Mouse (Mus musculus): ENCODE data around the gene Cdk14. TPM values are rescaled to one million over a fixed set of nuclear protein-coding genes. Genes with fewer than 3 reads are reported as not detected.
"Not testable (repeated sequence)": the region's sequence is repeated elsewhere in the genome, so short reads cannot be mapped to it uniquely, and the experiment has no call there.

Cdk14 gene
- polyA plus RNA-seq, 1 experiment: 14.8 TPM

DNA sequence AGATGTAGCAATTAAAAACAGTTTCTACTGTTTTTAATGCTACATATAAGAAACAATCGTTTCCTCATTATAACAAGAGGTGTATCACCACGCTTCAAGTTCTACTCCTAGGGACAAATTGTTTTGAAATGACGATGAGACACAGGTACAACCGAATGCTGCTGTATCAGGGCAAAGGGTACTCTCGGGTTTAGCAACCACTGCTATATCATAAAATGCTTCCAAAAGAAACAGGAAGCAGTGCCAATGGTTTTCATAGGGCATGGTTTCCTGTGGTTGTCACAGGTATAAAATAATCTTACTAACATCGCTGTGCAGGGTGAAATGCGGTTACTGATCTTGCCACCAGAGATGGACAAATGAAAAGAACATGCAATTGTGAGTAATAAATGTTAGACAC is 174.9 kb downstream of the Cdk14 start:
- Histone ChIP-seq H3K36me3 (ENCODE audit: control insufficient read depth, insufficient read depth, low read length, poor library complexity, severe bottlenecking) (no peaks in the 10 kb centered on the region), H3K27ac (ENCODE audit: insufficient read depth, low read length) (no peak overlapping the region), H3K9ac (ENCODE audit: low read depth, poor library complexity, severe bottlenecking) (no peak overlapping the region), H3K4me3 (ENCODE audit: low read depth, low read length) (no peak overlapping the region), H3K4me1 (ENCODE audit: control insufficient read depth, insufficient read depth, low read length) (no peaks in the 10 kb centered on the region), H3K9me3 (replicated peaks; ENCODE audit: control insufficient read depth, insufficient read depth, low read length, poor library complexity, severe bottlenecking) (no peaks in the 10 kb centered on the region; the same call in 1 of the 2 replicates), H3K27me3 (ENCODE audit: control insufficient read depth, insufficient read depth, low read length, poor library complexity, severe bottlenecking) (no peaks in the 10 kb centered on the region)
- TF ChIP-seq CTCF (IDR thresholded peaks at IDR 0.05; ENCODE audit: low read depth, low read length) (no peak), EP300 (IDR thresholded peaks at IDR 0.05; ENCODE audit: insufficient read depth, low read depth, low read length) (no peak), POLR2A (IDR thresholded peaks at IDR 0.05; ENCODE audit: insufficient read depth, low read length) (no peak)

DNA sequence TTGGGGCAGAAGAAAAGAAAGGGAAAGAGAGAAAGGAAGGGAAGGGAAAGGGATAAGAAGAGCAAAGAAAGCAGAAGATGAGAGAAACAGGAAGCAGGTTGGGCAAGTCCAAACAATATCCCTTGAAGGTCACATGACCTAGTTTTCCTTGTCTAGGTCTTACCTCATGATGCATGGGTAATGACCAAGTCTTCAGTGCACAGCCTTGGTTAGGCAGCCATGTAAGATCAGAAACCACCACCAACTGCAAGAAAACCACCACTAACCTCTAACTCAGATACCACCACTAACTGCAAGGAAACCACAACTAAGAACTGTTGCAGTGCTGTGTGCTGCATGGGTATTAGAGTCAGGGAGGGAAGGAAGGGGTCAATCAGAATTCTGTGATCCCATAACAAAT is 176.5 kb downstream of the Cdk14 start:
- H3K27me3 ChIP-seq (ENCODE audit: control insufficient read depth, insufficient read depth, low read length, poor library complexity, severe bottlenecking): no peaks in the 10 kb centered on the region
- H3K27ac ChIP-seq (ENCODE audit: insufficient read depth, low read length): no peak overlapping the region
- TF ChIP-seq CTCF (IDR thresholded peaks at IDR 0.05; ENCODE audit: low read depth, low read length): no peak
- no peak for TF ChIP-seq POLR2A (IDR thresholded peaks at IDR 0.05; ENCODE audit: insufficient read depth, low read length)
- TF ChIP-seq EP300 (IDR thresholded peaks at IDR 0.05; ENCODE audit: insufficient read depth, low read depth, low read length): no peak
- no peaks in the 10 kb centered on the region for H3K36me3 ChIP-seq (ENCODE audit: control insufficient read depth, insufficient read depth, low read length, poor library complexity, severe bottlenecking)
- no peak overlapping the region for H3K9ac ChIP-seq (ENCODE audit: low read depth, poor library complexity, severe bottlenecking)
- H3K4me3 ChIP-seq (ENCODE audit: low read depth, low read length): no peak overlapping the region
- H3K4me1 ChIP-seq (ENCODE audit: control insufficient read depth, insufficient read depth, low read length): no peaks in the 10 kb centered on the region
- no peaks in the 10 kb centered on the region; the same call in none of the 2 replicates for H3K9me3 ChIP-seq (replicated peaks; ENCODE audit: control insufficient read depth, insufficient read depth, low read length, poor library complexity, severe bottlenecking)

DNA sequence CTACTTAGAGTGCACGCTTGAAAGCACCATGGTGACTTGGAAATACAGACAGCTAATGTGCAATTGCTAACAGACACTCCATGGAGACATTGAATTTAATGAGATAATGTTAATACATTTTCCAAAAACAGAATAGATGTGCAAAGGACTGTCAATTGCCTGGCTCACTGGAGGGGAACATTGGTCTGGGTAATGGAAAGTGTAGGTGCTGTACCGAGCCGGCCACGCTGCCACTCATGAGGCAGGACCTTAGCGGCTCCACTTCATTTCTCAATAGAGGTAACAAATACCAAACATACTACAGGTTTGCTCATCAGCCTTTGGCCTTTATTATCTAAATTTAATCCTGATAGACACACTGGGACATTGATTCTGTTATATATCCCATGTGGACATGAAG is 177.4 kb downstream of the Cdk14 start:
- TF ChIP-seq CTCF (IDR thresholded peaks at IDR 0.05; ENCODE audit: low read depth, low read length): no peak
- no peak for TF ChIP-seq EP300 (IDR thresholded peaks at IDR 0.05; ENCODE audit: insufficient read depth, low read depth, low read length)
- TF ChIP-seq POLR2A (IDR thresholded peaks at IDR 0.05; ENCODE audit: insufficient read depth, low read length): no peak
- no peak overlapping the region for H3K4me3 ChIP-seq (ENCODE audit: low read depth, low read length)
- H3K9ac ChIP-seq (ENCODE audit: low read depth, poor library complexity, severe bottlenecking): no peak overlapping the region
- no peaks in the 10 kb centered on the region for H3K4me1 ChIP-seq (ENCODE audit: control insufficient read depth, insufficient read depth, low read length)
- no peaks in the 10 kb centered on the region for H3K36me3 ChIP-seq (ENCODE audit: control insufficient read depth, insufficient read depth, low read length, poor library complexity, severe bottlenecking)
- no peaks in the 10 kb centered on the region; the same call in none of the 2 replicates for H3K9me3 ChIP-seq (replicated peaks; ENCODE audit: control insufficient read depth, insufficient read depth, low read length, poor library complexity, severe bottlenecking)
- H3K27ac ChIP-seq (ENCODE audit: insufficient read depth, low read length): no peak overlapping the region
- H3K27me3 ChIP-seq (ENCODE audit: control insufficient read depth, insufficient read depth, low read length, poor library complexity, severe bottlenecking): no peaks in the 10 kb centered on the region

DNA sequence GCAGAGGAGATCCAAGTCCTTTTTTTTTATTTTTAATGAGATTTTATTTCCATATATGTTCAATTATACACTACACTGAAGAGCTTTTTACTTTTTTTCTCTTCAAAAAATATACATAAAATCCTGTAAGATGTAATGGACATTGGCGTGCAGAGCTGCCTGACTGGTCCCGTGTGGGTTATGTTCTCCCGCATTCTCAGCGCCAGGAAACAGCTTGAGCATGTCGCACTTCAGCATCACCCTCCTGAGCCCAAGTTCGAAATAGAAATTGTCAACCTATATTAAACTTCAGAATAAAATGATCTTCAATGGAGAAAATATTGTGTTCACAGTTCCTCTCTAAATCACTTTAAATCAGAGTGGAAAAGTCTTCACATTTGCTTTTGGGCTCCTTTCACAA is 179.0 kb downstream of the Cdk14 start:
- Histone ChIP-seq H3K4me3 (ENCODE audit: low read depth, low read length) (no peak overlapping the region), H3K27ac (ENCODE audit: insufficient read depth, low read length) (no peak overlapping the region), H3K36me3 (ENCODE audit: control insufficient read depth, insufficient read depth, low read length, poor library complexity, severe bottlenecking) (no peaks in the 10 kb centered on the region), H3K9me3 (replicated peaks; ENCODE audit: control insufficient read depth, insufficient read depth, low read length, poor library complexity, severe bottlenecking) (peaks cover 8% of the 10 kb centered on the region), H3K4me1 (ENCODE audit: control insufficient read depth, insufficient read depth, low read length) (no peaks in the 10 kb centered on the region), H3K9ac (ENCODE audit: low read depth, poor library complexity, severe bottlenecking) (no peak overlapping the region), H3K27me3 (ENCODE audit: control insufficient read depth, insufficient read depth, low read length, poor library complexity, severe bottlenecking) (no peaks in the 10 kb centered on the region)
- no peak for TF ChIP-seq EP300 (IDR thresholded peaks at IDR 0.05; ENCODE audit: insufficient read depth, low read depth, low read length)
- no peak for TF ChIP-seq POLR2A (IDR thresholded peaks at IDR 0.05; ENCODE audit: insufficient read depth, low read length)
- no peak for TF ChIP-seq CTCF (IDR thresholded peaks at IDR 0.05; ENCODE audit: low read depth, low read length)

DNA sequence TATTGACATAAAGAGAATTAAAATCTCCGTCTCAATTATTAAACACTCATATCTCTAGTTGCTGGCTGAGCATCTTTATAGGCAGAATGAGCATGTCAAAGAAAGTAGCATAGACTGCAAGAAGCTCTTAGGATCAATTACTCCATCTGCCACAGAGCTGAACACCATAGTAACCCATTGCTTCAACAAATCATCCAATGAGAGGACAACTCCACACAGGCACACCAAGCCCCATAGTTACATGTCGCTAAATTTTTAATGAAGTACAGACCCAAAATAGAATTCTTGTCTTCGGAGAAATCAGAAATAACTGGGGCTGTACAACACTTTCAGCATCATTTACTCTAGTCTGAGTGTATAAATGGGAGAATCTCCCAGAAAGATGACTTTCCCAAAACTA is 180.0 kb downstream of the Cdk14 start:
- H3K4me3 ChIP-seq (ENCODE audit: low read depth, low read length): no peak overlapping the region
- H3K27me3 ChIP-seq (ENCODE audit: control insufficient read depth, insufficient read depth, low read length, poor library complexity, severe bottlenecking): no peaks in the 10 kb centered on the region
- no peak overlapping the region for H3K9ac ChIP-seq (ENCODE audit: low read depth, poor library complexity, severe bottlenecking)
- no peak overlapping the region for H3K27ac ChIP-seq (ENCODE audit: insufficient read depth, low read length)
- H3K9me3 ChIP-seq (replicated peaks; ENCODE audit: control insufficient read depth, insufficient read depth, low read length, poor library complexity, severe bottlenecking): peaks cover 12% of the 10 kb centered on the region
- H3K4me1 ChIP-seq (ENCODE audit: control insufficient read depth, insufficient read depth, low read length): no peaks in the 10 kb centered on the region
- TF ChIP-seq POLR2A (IDR thresholded peaks at IDR 0.05; ENCODE audit: insufficient read depth, low read length): no peak
- no peak for TF ChIP-seq CTCF (IDR thresholded peaks at IDR 0.05; ENCODE audit: low read depth, low read length)
- no peak for TF ChIP-seq EP300 (IDR thresholded peaks at IDR 0.05; ENCODE audit: insufficient read depth, low read depth, low read length)
- H3K36me3 ChIP-seq (ENCODE audit: control insufficient read depth, insufficient read depth, low read length, poor library complexity, severe bottlenecking): no peaks in the 10 kb centered on the region

DNA sequence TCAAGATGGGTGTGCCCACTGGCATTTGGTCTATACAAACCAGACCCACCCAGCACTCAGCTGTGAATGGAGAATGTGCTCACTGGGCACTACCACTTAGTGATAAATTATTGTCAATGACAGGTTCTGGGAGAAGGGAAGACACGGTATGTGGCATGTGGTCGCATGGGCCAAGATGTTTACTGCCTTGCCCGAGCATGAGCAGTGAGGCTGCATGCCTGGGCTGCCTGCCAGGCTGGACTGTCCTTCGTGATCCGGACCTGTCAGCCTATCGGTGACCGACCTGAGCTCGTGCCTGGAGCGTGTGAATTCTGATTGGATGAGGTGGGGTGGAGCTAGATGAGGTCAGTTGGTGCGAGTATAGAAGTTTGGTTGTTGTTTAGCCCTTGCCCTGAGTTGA is 185.2 kb downstream of the Cdk14 start:
- not testable (repeated sequence) for H3K27ac ChIP-seq (ENCODE audit: insufficient read depth, low read length); H3K9ac ChIP-seq (ENCODE audit: low read depth, poor library complexity, severe bottlenecking); H3K4me1 ChIP-seq (ENCODE audit: control insufficient read depth, insufficient read depth, low read length); H3K4me3 ChIP-seq (ENCODE audit: low read depth, low read length); H3K27me3 ChIP-seq (ENCODE audit: control insufficient read depth, insufficient read depth, low read length, poor library complexity, severe bottlenecking); H3K36me3 ChIP-seq (ENCODE audit: control insufficient read depth, insufficient read depth, low read length, poor library complexity, severe bottlenecking)
- peaks cover 12% of the 10 kb centered on the region for H3K9me3 ChIP-seq (replicated peaks; ENCODE audit: control insufficient read depth, insufficient read depth, low read length, poor library complexity, severe bottlenecking)
